Mouse (Mus musculus) Patski (cell line): ENCODE data around the gene Parva. TPM values are rescaled to one million over a fixed set of nuclear protein-coding genes. Genes with fewer than 3 reads are reported as not detected.

Experiments
- ATAC-seq: fragments of 100-300 bp; one replicate; pipeline ENCODE4 v1.8.0; 2021
- CTCF ChIA-PET: fragments of 350-600 bp; sonication (Branson Sonifier 250); formaldehyde crosslinking; loops from one replicate; lab custom pipeline; 2022; ENCODE audit warnings: inconsistent platforms; lab: Charles Lee
- POLR2A ChIA-PET: fragments of 350-600 bp; sonication (Branson Sonifier 250); formaldehyde crosslinking; loops from one replicate; lab custom pipeline; 2022; ENCODE audit warnings: antibody characterized with exemption, inconsistent platforms; lab: Charles Lee
- DNase-seq: peaks from one replicate; pipeline ENCODE4 v3.0.0-alpha.2; 2011; ENCODE audit warnings: low read depth, low spot score
- H3K27me3 ChIP-seq: fragments of 371-371 bp; one replicate; pipeline ENCODE4 v1.5.1; 2021
- CTCF ChIP-seq: fragments of 100-300 bp; IDR thresholded peaks from one replicate; pipeline ENCODE4 v1.5.1; 2021
- in situ Hi-C: fragments of 300-500 bp; cut with MboI; formaldehyde crosslinking; loops from 3 replicates; pipeline ENCODE4 v1.11.1; 2018; ENCODE audit warnings: low pct_unique_long_range_greater_than_20kb, mixed read lengths
- polyA plus RNA-seq: library from polyadenylated mRNA; unstranded; gene quantifications from one replicate; pipeline ENCODE4 v1.2.3, GENCODE M21; 2021

The Parva gene
- polyA plus RNA-seq, 1 experiment from 2014 or later, result 138 TPM

DNA sequence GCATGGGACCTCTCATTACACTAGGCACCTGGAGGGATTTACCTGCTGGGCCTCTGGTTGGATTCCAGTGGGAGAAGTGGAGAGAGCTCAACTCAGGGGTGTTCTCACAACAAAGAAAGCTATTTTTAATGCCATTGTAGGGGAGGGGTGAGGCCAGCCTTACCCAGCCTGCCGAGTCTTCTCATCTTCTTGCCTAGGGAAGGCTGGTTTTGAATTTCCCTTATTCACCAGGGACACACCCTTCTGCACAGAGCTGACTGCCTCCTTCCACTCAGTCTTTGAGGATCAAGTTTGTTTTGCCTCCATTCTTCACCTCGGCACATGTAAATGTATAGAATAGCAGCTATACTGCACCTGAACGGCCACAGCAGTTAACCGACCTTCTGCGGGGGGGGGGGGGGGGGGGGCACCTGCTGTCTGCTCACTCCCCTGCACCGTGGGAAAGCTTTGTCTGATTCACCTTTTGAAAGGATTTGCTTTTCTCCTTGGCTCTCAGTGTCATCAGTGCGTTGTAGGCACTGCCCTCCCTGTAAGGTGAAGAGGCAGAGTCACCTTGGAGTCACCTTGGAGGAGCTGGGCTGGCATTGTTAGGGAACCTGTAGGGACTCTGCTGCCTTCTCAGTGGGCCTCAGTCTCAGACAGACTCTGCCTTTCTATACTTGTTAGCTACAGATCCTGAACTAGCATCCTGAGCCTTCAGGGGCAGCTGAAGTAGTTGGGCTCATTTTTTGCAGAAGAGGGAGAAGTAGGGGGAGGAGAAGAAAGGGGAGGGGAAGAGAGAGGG, 10.4 kb upstream of the Parva start:
- CTCF ChIA-PET, result no interaction called here
- H3K27me3 ChIP-seq, result no peaks in the 10 kb centered on the region
- ATAC-seq (no peak), DNase-seq (no peak)
- no peak for TF ChIP-seq CTCF
- in situ Hi-C loops, result no loop called here
- POLR2A ChIA-PET, result interaction anchor here (0.6 kb wide), 1 partner anchor 10 kb away, joined by 4 read pairs; the partner anchor contains the start of gene Parva

DNA sequence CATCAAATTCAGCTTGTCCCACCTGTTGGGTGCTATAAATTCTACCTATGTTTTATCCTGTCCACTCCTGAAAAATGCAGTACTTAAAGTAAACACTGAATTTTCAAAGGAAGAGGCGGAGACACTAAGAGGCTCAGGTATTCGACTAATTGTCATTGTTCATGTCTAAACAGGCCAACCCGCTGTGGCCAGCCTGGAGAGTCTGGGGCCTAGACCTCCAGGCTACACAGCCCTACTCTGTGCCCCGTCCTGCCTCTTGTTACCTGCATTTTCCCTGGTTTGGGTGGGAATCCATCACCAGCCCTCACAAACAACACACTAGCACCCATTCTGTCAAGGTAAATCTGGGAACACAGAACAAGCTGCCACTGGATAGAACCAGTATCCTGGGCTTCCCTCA, 9.7 kb upstream of the Parva start:
- ChIA-PET POLR2A (interaction anchor here (0.6 kb wide), 1 partner anchor 382 kb away, joined by 3 read pairs; no protein-coding TSS in a partner anchor), CTCF (no interaction called here)
- DNase-seq (no peak), ATAC-seq (no peak)
- in situ Hi-C loops, result no loop called here
- no peaks in the 10 kb centered on the region for H3K27me3 ChIP-seq
- TF ChIP-seq CTCF, result no peak

DNA sequence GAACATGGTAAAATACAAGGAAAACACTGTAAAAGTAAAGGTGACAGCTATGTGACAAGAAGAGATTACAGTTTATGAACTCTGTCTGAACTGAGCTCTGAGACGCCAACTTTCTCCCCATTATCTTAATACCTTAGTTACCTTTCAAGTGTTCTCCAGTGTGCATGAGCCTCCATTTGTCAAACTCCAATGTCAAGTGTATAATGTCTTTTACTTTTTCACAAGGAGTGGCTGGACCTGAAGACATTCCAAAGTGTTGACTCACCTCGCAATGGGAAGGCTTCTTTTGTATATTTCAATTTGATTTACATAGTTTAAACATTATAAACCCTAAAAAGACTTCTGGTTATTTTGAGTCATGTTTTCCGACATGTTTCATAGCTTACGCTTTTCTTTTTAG, 3.9 kb upstream of the Parva start:
- ChIA-PET CTCF (no interaction called here), POLR2A (interaction anchor here (0.6 kb wide), 1 partner anchor 148 kb away, joined by 3 read pairs; no protein-coding TSS in a partner anchor)
- DNase-seq, result no peak
- no peaks in the 10 kb centered on the region for H3K27me3 ChIP-seq
- in situ Hi-C loops, result no loop called here
- no peak for TF ChIP-seq CTCF
- no peak for ATAC-seq

- no peak for DNase-seq
- no peak for TF ChIP-seq CTCF
Measured at GRCm38 (mm10) chr7:112426811-112427210, 494 bp upstream of the Parva start.

DNA sequence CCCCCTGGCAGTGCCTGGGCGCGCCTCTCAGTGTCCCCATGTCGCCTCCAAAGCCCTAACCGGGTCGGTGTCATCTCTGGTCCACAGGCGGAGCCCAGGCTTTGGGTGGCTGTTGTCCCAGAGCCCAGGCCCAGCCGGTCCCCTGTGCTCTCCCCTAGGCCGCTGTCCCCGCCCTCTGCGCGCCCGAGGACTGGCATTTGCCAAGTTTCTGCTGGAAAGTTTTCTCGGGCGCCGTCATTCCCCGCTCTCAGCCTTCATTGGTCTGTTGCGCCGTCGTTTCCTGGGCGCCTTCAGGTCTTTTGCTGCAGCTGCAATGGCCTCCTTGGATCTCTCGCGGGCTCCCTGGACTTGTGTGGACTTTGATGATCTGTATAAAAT, 842 bp downstream of the Parva start:
- ATAC-seq (peak; percentile 94), DNase-seq (peak; percentile 47)
- no peaks in the 10 kb centered on the region for H3K27me3 ChIP-seq
- in situ Hi-C loops, result no loop called here
- CTCF ChIA-PET, result no interaction called here
- POLR2A ChIA-PET, result interaction anchor here (1.3 to 2.1 kb wide), 2 partner anchors 10 to 21 kb away, joined by 4 to 6 read pairs; no protein-coding TSS in a partner anchor
- no peak for TF ChIP-seq CTCF

More at GRCm38 (mm10) chr7:112426811-112427210, 494 bp upstream of the Parva start:
- ATAC-seq, result no peak
- ChIA-PET CTCF (interaction anchor here (1.0 kb wide), 1 partner anchor 15 kb away, joined by 3 read pairs; no protein-coding TSS in a partner anchor), POLR2A (interaction anchor here (0.6 to 1.6 kb wide), 5 partner anchors 10 to 279 kb away, joined by 4 to 7 read pairs (median 4); no protein-coding TSS in a partner anchor)
- in situ Hi-C loops, result no loop called here
- H3K27me3 ChIP-seq, result no peaks in the 10 kb centered on the region

DNA sequence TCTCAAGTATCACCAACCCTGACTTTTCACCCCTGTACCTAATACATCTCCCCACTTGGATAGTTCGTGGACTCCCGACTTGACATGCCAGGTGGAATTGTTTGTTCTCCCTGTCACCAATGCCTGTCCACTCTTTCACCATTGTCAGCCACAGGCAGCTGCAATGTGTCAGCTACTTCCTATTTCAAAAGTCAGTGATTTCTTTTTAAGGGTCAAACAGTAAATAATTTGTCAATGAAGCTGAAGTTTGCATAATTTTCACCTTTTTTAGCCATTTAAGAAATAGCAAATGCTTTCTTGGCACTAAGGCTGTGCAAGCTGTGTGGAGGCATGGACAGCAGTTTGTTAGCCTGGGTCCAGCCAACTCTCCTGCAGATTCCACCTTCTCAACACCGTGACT, 12.5 kb downstream of the Parva start:
- H3K27me3 ChIP-seq, result no peaks in the 10 kb centered on the region
- in situ Hi-C loops, result no loop called here
- TF ChIP-seq CTCF, result no peak
- ChIA-PET CTCF (interaction anchor here (1.2 to 1.6 kb wide), 2 partner anchors 10 to 16 kb away, joined by 3 to 9 read pairs; no protein-coding TSS in a partner anchor), POLR2A (interaction anchor here (0.9 to 1.1 kb wide), 2 partner anchors 14 to 180 kb away, joined by 3 read pairs; no protein-coding TSS in a partner anchor)
- ATAC-seq (no peak), DNase-seq (no peak)

GRCm38 (mm10) chr7:112444152-112444984, 17.1 kb downstream of the Parva start:
- CTCF ChIA-PET, result no interaction called here
- H3K27me3 ChIP-seq, result no peaks in the 10 kb centered on the region
- ATAC-seq (no peak), DNase-seq (no peak)
- TF ChIP-seq CTCF, result no peak
- in situ Hi-C loops, result no loop called here
- POLR2A ChIA-PET, result no interaction called here

- POLR2A ChIA-PET, result no interaction called here
- H3K27me3 ChIP-seq, result no peaks in the 10 kb centered on the region
- CTCF ChIA-PET, result no interaction called here
- ATAC-seq (no peak), DNase-seq (no peak)
- in situ Hi-C loops, result no loop called here
- TF ChIP-seq CTCF, result no peak
Measured at GRCm38 (mm10) chr7:112444985-112445367, 17.7 kb downstream of the Parva start.

DNA sequence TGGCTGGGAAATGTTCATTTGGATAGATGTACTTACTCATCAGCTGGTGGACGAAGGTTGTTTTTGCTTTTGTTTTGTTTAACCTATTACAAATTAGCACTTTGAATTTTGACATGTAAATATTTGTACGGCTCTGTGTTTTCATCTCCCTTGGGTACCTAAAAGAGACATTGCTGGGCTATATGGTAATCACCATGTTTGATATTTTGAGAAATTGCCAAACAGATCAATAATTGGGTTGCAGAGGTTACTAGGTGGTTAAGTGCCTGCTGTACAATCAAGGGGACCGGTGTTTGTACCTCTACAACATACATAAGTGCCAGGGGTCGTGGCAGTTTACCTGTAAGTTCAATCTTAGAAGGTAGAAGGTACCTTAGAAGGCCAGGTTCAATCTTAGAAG, 19.2 kb downstream of the Parva start:
- ChIA-PET CTCF (no interaction called here), POLR2A (no interaction called here)
- in situ Hi-C loops, result no loop called here

GRCm38 (mm10) chr7:112449954-112450700, 22.8 kb downstream of the Parva start:
- DNase-seq, result no peak
- ATAC-seq, result no peak
- TF ChIP-seq CTCF, result no peak
- ChIA-PET CTCF (interaction anchor here (1.6 kb wide), 1 partner anchor 19 kb away, joined by 4 read pairs; no protein-coding TSS in a partner anchor), POLR2A (no interaction called here)
- no peaks in the 10 kb centered on the region for H3K27me3 ChIP-seq
- in situ Hi-C loops, result no loop called here

More for the DNA sequence above, 19.2 kb downstream of the Parva start:
- DNase-seq, result no peak
- ATAC-seq, result no peak
- no peaks in the 10 kb centered on the region for H3K27me3 ChIP-seq
- no peak for TF ChIP-seq CTCF
